ENCODE assay signal across 9 mouse cellular contexts in the genomic region with DNA sequence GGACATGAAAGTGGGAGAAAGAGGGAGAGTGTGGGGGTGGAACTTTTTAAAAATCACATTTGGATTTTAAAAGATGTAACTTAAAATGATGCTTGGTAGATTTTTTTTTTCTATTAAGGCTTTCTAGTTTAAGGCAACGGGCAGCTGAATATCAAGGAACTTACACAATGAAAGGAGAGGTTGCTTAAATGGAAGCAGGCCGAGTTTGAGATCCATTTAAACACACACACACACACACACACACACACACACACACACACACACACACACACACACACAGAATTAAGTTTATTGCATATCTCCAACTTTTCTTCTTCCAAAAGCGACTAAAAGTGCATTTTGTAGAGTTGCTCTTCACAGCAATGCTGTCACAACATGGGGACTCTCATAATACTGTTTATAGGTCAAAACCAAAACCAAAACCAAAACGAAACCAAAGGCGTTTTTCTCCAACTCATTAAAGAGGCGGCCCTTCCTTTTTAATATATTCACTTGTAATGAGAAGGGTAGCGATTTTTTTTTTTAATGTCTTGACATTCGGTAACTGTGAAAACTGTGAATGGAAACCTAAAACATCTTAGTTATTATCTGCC. TPM values are rescaled to one million over a fixed set of nuclear protein-coding genes. Genes with fewer than 3 reads are reported as not detected.
A peak's percentile ranks its signal among the peaks of the same experiment; 100 is the strongest.
DNase-seq lines count a peak whose midpoint lies in the region; ATAC-seq and TF ChIP-seq lines count a peak whose summit lies in the region.
"Had no signal": no experiment of that assay in that cellular context is flagged by ENCODE, and none has a peak within 500 bp of the region (broad histone marks: within the 10 kb centered on the region; RNA-seq: fewer than 3 reads in every experiment).

No protein-coding gene starts in this region.

- peak overlapping the region; percentile 98 for H3K27ac ChIP-seq in heart, embryonic 11.5 days (ENCODE audit: low read depth, low read length)
- no peak overlapping the region for H3K27ac ChIP-seq in forebrain, embryonic 12.5 days
- H3K27ac ChIP-seq in liver, embryonic 15.5 days (replicated peaks), result no peak overlapping the region

- no peaks in the 10 kb centered on the region for H3K79me3 ChIP-seq in C2C12 (ENCODE audit: low read depth)

- no peaks in the 10 kb centered on the region for H3K9me3 ChIP-seq in heart, embryonic 11.5 days (replicated peaks; ENCODE audit: control insufficient read depth, low read length)
- no peaks in the 10 kb centered on the region for H3K9me3 ChIP-seq in forebrain, embryonic 12.5 days
- H3K9me3 ChIP-seq in liver, embryonic 15.5 days (replicated peaks), result no peaks in the 10 kb centered on the region

- peak overlapping the region; percentile 81 for H3K4me2 ChIP-seq in heart, embryonic 11.5 days
- H3K4me2 ChIP-seq in forebrain, embryonic 12.5 days, result peak overlapping the region; percentile 99
- peak overlapping the region; percentile 77 for H3K4me2 ChIP-seq in liver, embryonic 15.5 days

- intact Hi-C loops in heart, postnatal 36 days (cut with DNase I), result loop anchor here (2.0 kb wide), 2 partner anchors 55 to 95 kb away; a partner anchor contains a TSS
- intact Hi-C loops in left cerebral cortex, postnatal 10 days (cut with DNase I), result no loop called here

- no peak for TF ChIP-seq CTCF in C2C12 (IDR thresholded peaks at IDR 0.05; ENCODE audit: control insufficient read depth, insufficient read depth, insufficient read length)

- H3K4me3 ChIP-seq in heart, embryonic 11.5 days (ENCODE audit: low read depth, low read length), result peak overlapping the region; percentile 72
- peak overlapping the region; percentile 82 for H3K4me3 ChIP-seq in C2C12 (ENCODE audit: insufficient read depth, poor library complexity, severe bottlenecking)
- H3K4me3 ChIP-seq in forebrain, embryonic 12.5 days (replicated peaks), result peak overlapping the region; percentile 76
- peak overlapping the region; percentile 62 for H3K4me3 ChIP-seq in liver, embryonic 15.5 days (replicated peaks)

- WGBS in heart, embryonic 11.5 days (ENCODE audit: insufficient replicate concordance), result 10% methylated on average over 8 of the region's 8 CpGs
- 3% methylated on average over 8 of the region's 8 CpGs for WGBS in forebrain, embryonic 12.5 days
- 11% methylated on average over 8 of the region's 8 CpGs for WGBS in liver, embryonic 15.5 days (ENCODE audit: insufficient replicate concordance)

- no peak overlapping the region for H3ac ChIP-seq in C2C12 (ENCODE audit: control insufficient read depth, insufficient read length, low read depth)

- H3K4me1 ChIP-seq in heart, embryonic 11.5 days (ENCODE audit: control insufficient read depth, insufficient read depth, low read length), result no peaks in the 10 kb centered on the region
- H3K4me1 ChIP-seq in forebrain, embryonic 12.5 days, result peaks cover 7% of the 10 kb centered on the region
- H3K4me1 ChIP-seq in liver, embryonic 15.5 days (replicated peaks), result peaks cover 4% of the 10 kb centered on the region; the same call in 1 of the 2 replicates

- no peaks in the 10 kb centered on the region for H3K36me3 ChIP-seq in heart, embryonic 11.5 days (ENCODE audit: control insufficient read depth, insufficient read depth, low read length)
- no peaks in the 10 kb centered on the region for H3K36me3 ChIP-seq in C2C12 (ENCODE audit: control insufficient read depth, insufficient read depth)
- no peaks in the 10 kb centered on the region for H3K36me3 ChIP-seq in forebrain, embryonic 12.5 days (replicated peaks)
- no peaks in the 10 kb centered on the region for H3K36me3 ChIP-seq in liver, embryonic 15.5 days (replicated peaks)

- H3K79me2 ChIP-seq in C2C12 (ENCODE audit: control insufficient read depth, insufficient read depth), result peaks cover 12% of the 10 kb centered on the region

- no peak for ATAC-seq in heart, embryonic 11.5 days (replicated peaks; ENCODE audit: insufficient number of reproducible peaks, low FRiP score, low TSS enrichment)
- ATAC-seq in forebrain, embryonic 12.5 days (ENCODE audit: low FRiP score), result no peak
- no peak for ATAC-seq in liver, embryonic 15.5 days (ENCODE audit: insufficient read depth)

- H3K9ac ChIP-seq in heart, embryonic 11.5 days (ENCODE audit: low read depth, low read length), result peak overlapping the region; percentile 93; the same call in 1 of the 2 replicates
- H3K9ac ChIP-seq in forebrain, embryonic 12.5 days, result peak overlapping the region; percentile 84
- no peak overlapping the region for H3K9ac ChIP-seq in liver, embryonic 15.5 days

- DNase-seq in heart, postnatal 36 days, result no peak
- no peak for DNase-seq in left cerebral cortex, postnatal 10 days (ENCODE audit: extremely low spot score in 1 of 2, low spot score in 2 of 2)
- DNase-seq in adipocyte (ENCODE audit: low spot score), result no peak
- no peak for DNase-seq in urinary bladder, postnatal 25 days (ENCODE audit: low spot score)

- H3K27me3 ChIP-seq in heart, embryonic 11.5 days (ENCODE audit: control insufficient read depth, insufficient read depth, low read length), result no peaks in the 10 kb centered on the region
- no peaks in the 10 kb centered on the region for H3K27me3 ChIP-seq in C2C12 (ENCODE audit: control insufficient read depth, insufficient read depth, insufficient read length)
- peaks cover 14% of the 10 kb centered on the region for H3K27me3 ChIP-seq in forebrain, embryonic 12.5 days
- peaks cover 74% of the 10 kb centered on the region for H3K27me3 ChIP-seq in liver, embryonic 15.5 days
- H3K27me3 ChIP-seq: Patski had no signal

TF ChIP-seq in C2C12, 6 proteins besides CTCF, POLR2A, EP300 and RAD21:
- TF ChIP-seq MYOG (IDR thresholded peaks at IDR 0.05; ENCODE audit: control insufficient read depth, extremely low read depth, insufficient read length), result no peak
- no peak for TF ChIP-seq MAX (IDR thresholded peaks at IDR 0.05)
- no peak for TF ChIP-seq USF1 (IDR thresholded peaks at IDR 0.05; ENCODE audit: low read depth)
- TF ChIP-seq MYOD1 (IDR thresholded peaks at IDR 0.05; ENCODE audit: control insufficient read depth, insufficient read length, low read depth), result no peak
- TF ChIP-seq CEBPB (IDR thresholded peaks at IDR 0.05; ENCODE audit: low read depth), result no peak
- no peak for TF ChIP-seq FOSL1 (IDR thresholded peaks at IDR 0.05; ENCODE audit: insufficient read depth, low read length, poor library complexity, severe bottlenecking)
TF ChIP-seq in C2C12: peak in this region for 0.

RNA-seq across cellular contexts. Expression of a gene that starts 1.9 kb away (rescaled TPM):
- polyA plus RNA-seq in heart, embryonic 11.5 days (2014; fragmentation: Nextera tagmentation; extraction: Ambion mirVana), result 7.3 and 8.0 TPM in 2 replicates
- 10 to 100 TPM; 23.5 to 25.2 TPM for total RNA-seq in heart, postnatal 36 days (2021)
- 2.9 TPM for polyA plus RNA-seq in C2C12 (2012; fragmentation: generic; extraction: Trizol)
- polyA plus RNA-seq in forebrain, embryonic 12.5 days (2016; fragmentation: Nextera tagmentation; extraction: Ambion mirVana), result 4.5 and 5.2 TPM in 2 replicates
- 0.32 and 0.53 TPM in 2 replicates for polyA plus RNA-seq in liver, embryonic 15.5 days (2015; fragmentation: Nextera tagmentation; extraction: Ambion mirVana)
- total RNA-seq in left cerebral cortex, postnatal 10 days (2021), result 100 to 1,000 TPM; 277 to 292 TPM
